Mouse (Mus musculus) hindbrain, embryonic 13.5 days (tissue): ENCODE measurements at regions not wholly inside any gene's neighbourhood (a gene's known extent, or its start where the extent isn't known, plus 50 kb on each side); places are given as distances from the start of the nearest gene placed in this dataset.

Experiments
- ATAC-seq: fragments of 200-750 bp; cut with Nextera tagmentation; 2 replicates; pipeline ENCODE4 v1.8.0; 2017; ENCODE audit warnings: moderate TSS enrichment; ENCODE audit not compliant: low FRiP score
- H3K27ac ChIP-seq: fragments of 300-500 bp; sonication (generic); 2 replicates; pipeline ENCODE4 v1.5.1; 2015; ENCODE audit warnings: inconsistent platforms, mild to moderate bottlenecking, moderate library complexity
- H3K27me3 ChIP-seq: fragments of 300-500 bp; sonication (generic); 2 replicates; pipeline ENCODE4 v1.6.1; 2015; ENCODE audit warnings: mild to moderate bottlenecking, inconsistent platforms
- H3K36me3 ChIP-seq: fragments of 300-500 bp; sonication (generic); 2 replicates; pipeline ENCODE4 v1.6.1; 2015; ENCODE audit warnings: mild to moderate bottlenecking, inconsistent platforms
- H3K4me1 ChIP-seq: fragments of 300-500 bp; sonication (generic); replicated peaks from 2 replicates; pipeline ENCODE4 v1.6.1; 2015; ENCODE audit warnings: inconsistent platforms
- H3K4me2 ChIP-seq: fragments of 300-500 bp; sonication (generic); 2 replicates; pipeline ENCODE4 v1.6.1; 2015; ENCODE audit warnings: inconsistent platforms, mild to moderate bottlenecking, moderate library complexity
- H3K4me3 ChIP-seq: fragments of 300-500 bp; sonication (generic); 2 replicates; pipeline ENCODE4 v1.5.1; 2015; ENCODE audit warnings: mild to moderate bottlenecking, inconsistent platforms
- H3K9ac ChIP-seq: fragments of 300-500 bp; sonication (generic); 2 replicates; pipeline ENCODE4 v1.6.1; 2015; ENCODE audit warnings: mild to moderate bottlenecking, inconsistent platforms
- H3K9me3 ChIP-seq: fragments of 300-500 bp; sonication (generic); 2 replicates; pipeline ENCODE4 v1.6.1; 2016; ENCODE audit warnings: inconsistent platforms
- WGBS: fragments of 180-500 bp; shearing (Covaris S2); methylation state at CpG from one replicate; pipeline ENCODE4 v1.1.7; 2015; 5-methylcytosine and 5-hydroxymethylcytosine counted together

DNA sequence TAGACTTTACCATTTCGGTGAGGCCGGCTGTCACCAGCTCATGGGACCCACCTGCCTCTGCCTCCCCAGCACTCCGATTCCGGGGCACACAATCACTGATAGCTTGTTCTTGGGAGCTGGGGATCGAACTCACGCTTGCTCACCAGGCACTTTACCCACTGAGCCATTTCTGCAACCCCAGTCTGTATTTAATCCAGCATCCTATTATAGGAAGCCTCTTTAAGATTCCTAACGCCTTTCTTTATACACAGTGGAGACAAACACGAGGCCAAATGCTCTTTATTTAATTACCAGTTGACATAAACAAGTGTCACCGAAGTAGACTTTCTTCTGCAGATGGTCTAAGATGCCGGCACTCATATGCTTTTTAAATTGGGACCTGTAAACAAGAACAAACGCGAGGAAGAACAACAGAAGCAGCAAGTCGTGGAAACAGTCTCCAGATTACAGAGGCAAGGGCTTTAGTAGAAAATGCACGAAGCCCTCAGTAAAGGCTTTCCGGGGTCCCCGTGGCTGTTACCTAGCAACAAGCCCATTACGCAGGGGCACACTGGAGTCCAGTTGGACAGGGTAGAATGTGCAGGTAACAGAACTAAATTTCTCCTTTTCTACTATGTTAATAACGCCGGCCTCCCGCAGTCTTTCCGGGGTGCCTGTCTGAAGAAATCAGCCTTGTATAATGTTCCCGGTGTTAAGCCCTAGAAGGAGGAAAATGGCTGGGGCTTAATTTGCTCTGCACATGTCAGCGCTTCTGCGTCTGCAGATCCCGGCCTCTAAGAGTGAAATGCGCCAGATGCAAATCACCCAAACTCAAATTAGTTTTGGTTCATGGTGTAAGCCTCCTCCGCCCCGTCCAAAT lies 132.5 kb downstream of the Lrrc30 start:
- H3K9ac ChIP-seq = 0 out of 2 replicates have a peak overlapping the region, but pooled peaks have one; percentile 39
- peak overlapping the region; percentile 81 for H3K27ac ChIP-seq
- 44% methylated on average over 28 of the region's 28 CpGs for WGBS
- H3K27me3 ChIP-seq = 0 out of 2 replicates have a peak, but pooled peaks cover 3% of the 10 kb centered on the region
- no peaks in the 10 kb centered on the region for H3K9me3 ChIP-seq
- ATAC-seq = peak; percentile 64
- H3K4me3 ChIP-seq = peak overlapping the region; percentile 24
- peaks cover 23% of the 10 kb centered on the region for H3K4me1 ChIP-seq
- H3K36me3 ChIP-seq = no peaks in the 10 kb centered on the region
- H3K4me2 ChIP-seq = peak overlapping the region; percentile 44

DNA sequence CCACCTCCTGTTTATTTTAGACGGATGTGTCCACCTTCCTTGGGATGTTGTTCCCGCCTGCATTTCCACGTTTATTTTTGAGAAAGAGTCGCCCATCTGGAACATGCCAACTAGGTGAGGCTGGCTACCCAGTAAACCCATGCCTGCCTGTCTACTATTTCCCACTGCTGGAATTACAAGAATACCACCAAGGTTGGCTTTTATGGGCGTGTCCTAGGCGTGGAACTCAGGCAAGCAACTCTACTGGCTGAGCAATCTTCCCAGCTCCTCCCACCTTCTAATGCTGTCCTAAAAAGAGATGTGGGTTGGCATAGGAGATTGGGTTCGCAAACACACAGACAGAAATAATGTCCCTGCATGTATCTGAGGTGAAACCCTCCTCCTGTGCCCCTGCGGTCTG lies 135.1 kb downstream of the Lrrc30 start:
- H3K4me3 ChIP-seq = no peak overlapping the region
- ATAC-seq = no peak
- no peak overlapping the region for H3K9ac ChIP-seq
- peaks cover 23% of the 10 kb centered on the region for H3K4me1 ChIP-seq
- 91% methylated on average over 8 of the region's 8 CpGs for WGBS
- H3K4me2 ChIP-seq = no peak overlapping the region
- H3K9me3 ChIP-seq = no peaks in the 10 kb centered on the region
- no peak overlapping the region for H3K27ac ChIP-seq
- no peaks in the 10 kb centered on the region for H3K36me3 ChIP-seq
- 0 out of 2 replicates have a peak, but pooled peaks cover 3% of the 10 kb centered on the region for H3K27me3 ChIP-seq

DNA sequence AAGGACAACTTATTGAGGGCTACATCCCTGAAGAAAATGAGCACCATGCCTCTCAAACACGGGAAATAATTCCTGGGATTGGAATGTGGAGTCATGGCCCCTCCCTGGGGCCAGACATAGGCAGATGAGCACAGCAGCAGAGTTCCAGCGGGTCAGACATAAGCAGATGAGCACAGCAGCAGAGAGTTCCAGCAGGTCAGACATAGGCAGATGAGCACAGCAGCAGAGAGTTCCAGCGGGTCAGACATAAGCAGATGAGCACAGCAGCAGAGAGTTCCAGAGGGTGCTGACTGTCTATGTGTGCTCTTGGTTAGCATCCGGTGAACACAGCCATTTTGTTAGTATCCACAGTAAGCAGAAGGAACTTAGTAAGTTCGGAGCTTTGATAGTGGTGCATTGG lies 126.2 kb upstream of the Ptprm start:
- ATAC-seq = no peak
- Histone ChIP-seq H3K4me1 (no peaks in the 10 kb centered on the region), H3K27me3 (no peaks in the 10 kb centered on the region), H3K9me3 (no peaks in the 10 kb centered on the region; the same call in 1 of the 2 replicates), H3K36me3 (no peaks in the 10 kb centered on the region), H3K27ac (no peak overlapping the region), H3K4me3 (no peak overlapping the region), H3K4me2 (no peak overlapping the region), H3K9ac (no peak overlapping the region)
- 84% methylated on average over 5 of the region's 5 CpGs for WGBS

DNA sequence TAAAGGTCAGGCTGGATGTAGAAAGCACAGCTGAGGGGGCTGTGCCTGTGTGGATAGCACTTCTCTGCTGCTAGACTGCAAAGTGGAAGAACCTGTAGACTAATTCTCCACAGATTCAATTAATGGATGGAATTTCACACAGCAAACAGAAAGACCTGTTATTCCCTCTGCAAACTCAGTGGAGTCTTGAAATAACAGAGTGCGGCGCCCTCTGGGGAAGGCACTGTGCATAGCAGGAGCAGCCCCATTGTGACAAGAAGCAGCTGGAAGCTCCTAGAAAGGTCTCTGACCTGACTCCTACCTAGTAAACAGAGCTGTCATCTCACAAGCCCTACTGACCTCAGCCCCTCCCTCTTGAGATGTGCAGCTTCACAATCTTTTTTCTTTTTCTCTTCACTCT lies 118.9 kb upstream of the Ptprm start:
- H3K27me3 ChIP-seq = no peaks in the 10 kb centered on the region
- ATAC-seq = no peak
- H3K27ac ChIP-seq = no peak overlapping the region
- 46% methylated on average over 2 of the region's 2 CpGs for whole genome bisulfite sequencing
- no peak overlapping the region for H3K4me3 ChIP-seq
- no peak overlapping the region for H3K4me2 ChIP-seq
- H3K4me1 ChIP-seq = no peaks in the 10 kb centered on the region; the same call in 1 of the 2 replicates
- no peak overlapping the region for H3K9ac ChIP-seq
- no peaks in the 10 kb centered on the region; the same call in 1 of the 2 replicates for H3K9me3 ChIP-seq
- H3K36me3 ChIP-seq = no peaks in the 10 kb centered on the region

DNA sequence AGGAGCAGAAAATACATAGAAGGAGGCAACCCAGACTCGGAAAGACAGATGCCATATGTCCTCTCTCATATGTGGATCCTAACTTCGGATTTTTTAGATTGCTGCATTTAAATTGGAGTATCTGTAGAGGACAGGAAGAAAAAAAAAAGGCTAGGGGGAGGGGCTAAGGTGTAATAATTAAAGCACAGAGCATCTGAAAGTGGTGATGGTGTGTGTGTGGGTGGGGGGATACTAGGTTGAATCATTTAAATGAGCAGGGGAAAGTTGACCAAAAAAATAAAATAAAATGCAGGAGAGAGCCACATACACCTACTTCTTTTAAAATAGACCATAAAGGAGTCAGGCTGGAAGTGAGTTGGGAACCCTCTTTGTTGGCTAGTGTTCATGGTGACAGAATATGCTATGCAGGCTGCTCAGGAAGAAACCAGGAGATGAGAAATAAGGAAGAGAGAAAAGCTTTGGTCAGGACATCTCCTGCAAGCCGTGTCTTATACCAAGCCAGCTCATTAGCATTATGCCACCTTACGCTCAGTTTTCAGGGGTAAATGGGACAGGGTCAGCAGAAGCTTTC lies 104.7 kb upstream of the Ptprm start:
- 79% methylated on average over 4 of the region's 4 CpGs for WGBS

DNA sequence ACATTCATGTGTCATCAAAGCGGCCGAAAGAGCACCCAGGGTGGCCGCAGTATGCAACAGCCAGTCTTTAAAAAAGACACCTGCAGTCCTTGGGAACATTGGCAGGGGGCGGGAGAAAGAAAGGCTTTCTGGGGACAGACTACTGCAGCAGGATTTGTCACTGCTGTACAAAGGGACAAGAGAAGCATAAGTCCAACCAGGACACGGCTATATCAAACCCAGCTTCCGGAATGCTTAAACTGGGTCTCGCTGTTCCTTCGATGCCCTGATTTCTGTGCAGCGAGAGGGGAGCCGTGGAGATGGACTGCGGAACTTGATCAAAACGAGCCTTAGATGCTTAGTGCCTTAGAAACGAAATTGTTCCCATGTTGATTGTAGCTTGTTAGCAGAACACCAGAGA lies 97.7 kb upstream of the Ptprm start:
- no peak overlapping the region for H3K27ac ChIP-seq
- no peak overlapping the region for H3K4me3 ChIP-seq
- no peak for ATAC-seq
- no peak overlapping the region for H3K9ac ChIP-seq
- no peak overlapping the region for H3K4me2 ChIP-seq
- H3K4me1 ChIP-seq = no peaks in the 10 kb centered on the region
- no peaks in the 10 kb centered on the region for H3K9me3 ChIP-seq
- no peaks in the 10 kb centered on the region for H3K36me3 ChIP-seq
- 77% methylated on average over 13 of the region's 13 CpGs for WGBS
- no peaks in the 10 kb centered on the region for H3K27me3 ChIP-seq

More for the DNA sequence above, 104.7 kb upstream of the Ptprm start:
- H3K4me3 ChIP-seq = no peak overlapping the region
- H3K4me1 ChIP-seq = no peaks in the 10 kb centered on the region
- H3K9me3 ChIP-seq = no peaks in the 10 kb centered on the region
- H3K9ac ChIP-seq = no peak overlapping the region
- no peak overlapping the region for H3K4me2 ChIP-seq
- no peak overlapping the region for H3K27ac ChIP-seq
- ATAC-seq = no peak
- no peaks in the 10 kb centered on the region for H3K36me3 ChIP-seq
- H3K27me3 ChIP-seq = no peaks in the 10 kb centered on the region

DNA sequence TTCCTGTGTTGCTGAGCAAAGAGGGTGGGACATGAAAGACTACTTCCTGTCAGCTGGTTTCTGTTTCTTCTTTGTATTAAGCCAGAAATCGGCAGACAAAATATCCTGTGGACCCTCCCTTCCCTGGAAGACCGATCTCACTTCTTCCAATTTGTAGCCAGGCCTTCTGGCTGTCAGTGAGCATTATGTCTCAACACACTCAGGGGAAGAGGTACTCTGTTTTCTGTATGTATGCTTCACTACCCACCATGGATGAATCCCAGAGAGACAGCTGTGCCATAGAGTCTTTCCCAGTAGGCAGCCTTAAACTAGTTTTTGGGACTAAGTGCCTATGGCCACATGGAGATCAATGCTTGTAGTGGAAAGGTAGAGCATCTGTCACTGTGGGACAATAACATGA lies 96.8 kb upstream of the Ptprm start:
- Histone ChIP-seq H3K27ac (no peak overlapping the region), H3K4me3 (no peak overlapping the region), H3K9me3 (no peaks in the 10 kb centered on the region), H3K27me3 (no peaks in the 10 kb centered on the region), H3K36me3 (no peaks in the 10 kb centered on the region), H3K4me2 (no peak overlapping the region), H3K9ac (no peak overlapping the region), H3K4me1 (no peaks in the 10 kb centered on the region)
- 76% methylated on average over 2 of the region's 2 CpGs for WGBS
- no peak for ATAC-seq

DNA sequence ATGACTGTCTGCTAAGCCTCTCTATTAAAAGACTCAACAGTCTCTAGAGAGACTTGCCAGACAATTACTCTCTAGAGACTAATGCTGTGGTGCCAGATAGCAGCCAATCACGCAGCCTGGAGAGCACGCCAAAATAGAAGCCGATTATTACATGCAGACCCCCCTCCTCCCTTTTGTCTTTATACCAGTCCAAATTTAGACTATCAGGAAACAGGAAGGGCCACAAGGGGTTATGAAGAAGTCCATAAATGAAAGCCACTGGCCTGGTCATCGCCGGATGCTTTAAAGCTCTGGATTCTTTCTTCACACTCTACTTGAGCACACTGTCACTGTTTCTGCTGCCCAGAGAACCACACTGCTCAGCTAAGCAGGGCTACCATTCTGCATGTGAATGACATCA lies 95.8 kb upstream of the Ptprm start:
- no peak for ATAC-seq

DNA sequence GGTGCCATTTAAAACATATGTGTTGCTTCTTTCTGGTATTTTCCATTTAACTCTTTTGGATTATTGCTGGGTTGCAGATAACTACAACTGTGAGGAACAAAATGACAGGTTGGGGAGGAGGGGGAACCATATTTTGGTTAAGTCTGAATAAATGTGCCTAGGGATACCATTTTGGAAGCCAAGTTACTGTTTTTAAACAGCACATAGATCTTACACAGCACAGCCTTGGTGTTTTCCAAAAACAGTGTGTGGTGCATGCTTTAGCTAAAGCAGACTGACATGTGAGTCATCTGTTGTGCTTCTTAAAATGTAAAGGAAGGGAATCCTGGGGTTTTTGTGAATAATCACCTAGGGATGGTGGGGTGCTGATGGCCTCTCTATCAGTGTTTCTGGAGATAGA lies 91.7 kb upstream of the Ptprm start:
- Histone ChIP-seq H3K27ac (no peak overlapping the region), H3K4me3 (no peak overlapping the region), H3K27me3 (no peaks in the 10 kb centered on the region), H3K36me3 (no peaks in the 10 kb centered on the region), H3K9ac (no peak overlapping the region), H3K4me1 (no peaks in the 10 kb centered on the region), H3K9me3 (no peaks in the 10 kb centered on the region), H3K4me2 (no peak overlapping the region)
- ATAC-seq = no peak

More for the DNA sequence above, 95.8 kb upstream of the Ptprm start:
- H3K27ac ChIP-seq = no peak overlapping the region
- no peaks in the 10 kb centered on the region for H3K9me3 ChIP-seq
- H3K4me3 ChIP-seq = no peak overlapping the region
- no peak overlapping the region for H3K4me2 ChIP-seq
- 90% methylated on average over 5 of the region's 5 CpGs for WGBS
- no peaks in the 10 kb centered on the region for H3K36me3 ChIP-seq
- no peaks in the 10 kb centered on the region for H3K4me1 ChIP-seq
- no peaks in the 10 kb centered on the region for H3K27me3 ChIP-seq
- no peak overlapping the region for H3K9ac ChIP-seq

DNA sequence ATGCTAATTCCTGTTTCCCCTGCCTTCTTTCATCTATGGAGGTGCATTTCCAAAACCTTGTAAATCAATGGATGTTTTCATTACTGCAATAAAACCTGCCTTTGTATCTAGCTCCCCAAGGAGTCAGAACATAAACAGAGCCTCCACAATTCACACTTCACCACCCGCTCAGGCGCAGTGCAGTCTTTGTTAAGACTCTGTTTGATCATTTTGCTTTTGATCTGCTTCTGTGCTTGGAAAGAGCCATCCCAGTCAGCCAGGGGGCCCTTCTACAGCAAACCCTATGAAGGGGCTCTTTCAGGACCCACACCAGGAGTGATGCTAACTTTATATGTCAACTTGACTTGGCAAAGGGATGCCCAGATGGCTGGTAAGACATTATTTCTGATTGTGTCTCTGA lies 86.7 kb upstream of the Ptprm start:
- H3K9me3 ChIP-seq = no peaks in the 10 kb centered on the region
- no peaks in the 10 kb centered on the region for H3K36me3 ChIP-seq
- H3K27me3 ChIP-seq = no peaks in the 10 kb centered on the region
- H3K4me1 ChIP-seq = no peaks in the 10 kb centered on the region
- H3K4me3 ChIP-seq = no peak overlapping the region
- no peak for ATAC-seq
- 70% methylated on average over 2 of the region's 2 CpGs for WGBS
- H3K9ac ChIP-seq = no peak overlapping the region
- no peak overlapping the region for H3K4me2 ChIP-seq
- no peak overlapping the region for H3K27ac ChIP-seq

DNA sequence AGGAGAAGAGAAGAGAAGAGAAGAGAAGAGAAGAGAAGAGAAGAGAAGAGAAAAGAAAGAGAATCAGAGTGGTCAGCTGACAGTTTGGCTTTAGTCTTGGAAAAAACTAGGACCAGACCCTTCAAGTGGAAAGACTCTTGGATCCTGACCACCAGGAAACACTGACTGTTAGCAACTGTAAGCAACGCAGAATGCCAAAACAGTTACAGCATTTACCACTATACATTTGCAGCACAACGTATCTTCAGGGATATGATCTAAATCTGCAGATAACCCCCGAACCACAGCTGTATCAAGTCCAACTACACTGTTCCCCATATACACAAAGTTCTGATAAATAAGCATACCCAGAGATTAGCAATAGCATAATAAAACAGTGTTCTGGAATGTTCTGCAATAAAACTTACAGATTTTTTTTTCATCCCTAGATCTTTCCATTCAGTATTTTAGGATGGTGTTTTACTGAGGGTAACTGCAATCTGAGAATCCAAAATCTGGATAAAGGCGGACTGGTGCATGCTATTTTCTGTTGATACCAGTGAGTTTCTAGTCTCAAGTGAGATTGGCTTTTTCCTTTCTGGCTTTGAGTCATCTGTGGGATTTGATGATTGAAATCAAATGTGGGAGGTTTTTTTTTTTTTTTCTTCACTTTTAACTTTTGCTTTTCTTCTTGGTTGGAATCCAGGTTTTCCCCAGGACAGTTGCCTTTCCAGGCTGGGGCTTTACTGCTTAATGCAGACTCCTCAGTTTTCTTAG lies 65.9 kb upstream of the Ptprm start:
- no peak overlapping the region for H3K27ac ChIP-seq
- no peaks in the 10 kb centered on the region for H3K9me3 ChIP-seq
- H3K4me3 ChIP-seq = no peak overlapping the region
- 92% methylated on average over 4 of the region's 4 CpGs for WGBS
- no peak for ATAC-seq
- H3K27me3 ChIP-seq = no peaks in the 10 kb centered on the region
- no peaks in the 10 kb centered on the region for H3K4me1 ChIP-seq
- H3K9ac ChIP-seq = no peak overlapping the region
- H3K4me2 ChIP-seq = no peak overlapping the region
- H3K36me3 ChIP-seq = no peaks in the 10 kb centered on the region

DNA sequence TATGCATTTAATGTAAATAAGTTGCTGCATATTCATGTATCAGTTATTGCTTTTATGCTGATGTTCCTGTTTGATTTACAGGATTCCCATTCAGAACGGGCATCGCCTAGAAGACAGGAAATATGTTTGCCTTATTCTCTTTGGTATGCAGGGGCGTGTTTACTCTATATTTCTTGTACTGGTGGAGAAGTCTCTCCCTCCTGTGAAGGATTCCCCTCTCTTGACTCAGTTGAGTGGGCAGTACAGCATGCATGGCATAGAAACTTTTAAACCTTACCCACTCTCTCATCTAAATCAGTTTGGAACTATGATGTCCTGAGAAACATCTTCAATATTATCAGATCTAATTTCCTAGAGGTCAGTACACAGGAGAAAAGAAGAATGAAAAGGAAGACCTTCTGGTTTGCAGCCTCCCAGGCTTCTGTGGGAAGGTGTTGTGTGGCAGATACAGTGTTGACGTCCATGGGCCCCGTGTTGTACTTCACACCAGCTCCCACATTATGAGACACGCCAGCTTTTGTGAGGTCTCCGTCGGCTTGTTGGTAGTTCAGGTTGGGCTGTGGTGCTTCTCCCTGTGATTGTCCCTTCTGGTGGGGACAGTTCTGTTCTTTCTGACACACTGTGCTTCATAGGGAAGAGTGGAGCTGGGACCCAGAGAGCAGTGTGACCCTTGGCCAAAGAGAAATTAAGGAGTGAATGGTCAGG lies 58.4 kb upstream of the Ptprm start:
- Histone ChIP-seq H3K4me1 (no peaks in the 10 kb centered on the region), H3K27me3 (no peaks in the 10 kb centered on the region), H3K9ac (no peak overlapping the region), H3K36me3 (no peaks in the 10 kb centered on the region), H3K9me3 (no peaks in the 10 kb centered on the region), H3K27ac (no peak overlapping the region), H3K4me3 (no peak overlapping the region), H3K4me2 (no peak overlapping the region)
- no peak for ATAC-seq
- whole genome bisulfite sequencing = 89% methylated on average over 8 of the region's 8 CpGs
